Mouse (Mus musculus): ENCODE measurements around the gene Kcnb1. TPM values are rescaled to one million over a fixed set of nuclear protein-coding genes. Genes with fewer than 3 reads are reported as not detected.

Gene Kcnb1
- polyA plus RNA-seq, 1 experiment from 2014 or later: 1.5 TPM

DNA sequence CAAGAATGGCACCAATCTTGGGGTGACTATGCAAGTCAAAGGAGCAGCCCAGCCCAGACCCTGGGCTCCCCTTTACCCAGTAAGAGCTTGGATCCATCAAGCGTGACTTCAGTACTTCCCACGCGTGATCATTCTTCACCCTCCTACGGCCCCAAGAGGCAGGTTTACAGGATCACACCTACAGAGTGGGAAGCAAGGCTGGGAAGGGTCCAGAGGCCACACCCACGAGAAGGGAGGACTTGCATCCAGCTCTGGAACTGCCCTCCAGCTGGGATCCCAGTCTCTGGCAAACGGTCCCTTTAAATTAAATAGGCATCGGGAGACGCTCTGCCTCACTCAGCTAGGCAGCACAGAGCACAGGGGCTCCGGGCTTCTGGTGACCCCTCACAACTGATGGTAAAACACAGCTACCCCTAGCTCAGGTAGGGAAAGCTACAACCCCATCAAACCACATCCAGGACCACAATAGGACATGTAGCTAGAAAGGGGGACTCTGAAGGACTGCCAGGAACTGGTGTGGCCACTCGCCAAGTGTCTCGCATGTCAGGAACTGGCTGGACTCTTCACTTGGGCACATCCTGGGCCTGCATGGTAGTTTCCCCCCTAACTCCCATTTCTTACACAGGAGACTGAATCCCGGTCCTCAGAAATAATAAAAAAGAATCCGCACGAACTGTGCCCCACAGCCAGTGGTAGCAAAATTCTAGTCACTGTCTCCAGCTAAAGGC, 8.1 kb downstream of the Kcnb1 start:
- 81% methylated on average over 14 of the region's 14 CpGs for WGBS
- Histone ChIP-seq H3K9ac (no peak overlapping the region), H3K4me3 (replicated peaks) (no peak overlapping the region), H3K27me3 (replicated peaks) (0 out of 2 replicates have a peak, but pooled peaks cover 4% of the 10 kb centered on the region), H3K4me2 (no peak overlapping the region), H3K4me1 (no peaks in the 10 kb centered on the region), H3K36me3 (no peaks in the 10 kb centered on the region), H3K27ac (no peak overlapping the region), H3K9me3 (no peaks in the 10 kb centered on the region)
- ATAC-seq (ENCODE audit: insufficient read depth, low FRiP score, low read depth): no peak

- no peak overlapping the region for H3K9ac ChIP-seq
- no peaks in the 10 kb centered on the region for H3K27me3 ChIP-seq (replicated peaks)
- H3K36me3 ChIP-seq: no peaks in the 10 kb centered on the region
- H3K27ac ChIP-seq: no peak overlapping the region
- no peak overlapping the region for H3K4me3 ChIP-seq (replicated peaks)
- no peaks in the 10 kb centered on the region for H3K9me3 ChIP-seq
- ATAC-seq (ENCODE audit: insufficient read depth, low FRiP score, low read depth): no peak
- no peaks in the 10 kb centered on the region for H3K4me1 ChIP-seq
- H3K4me2 ChIP-seq: no peak overlapping the region
- 78% methylated on average over 8 of the region's 8 CpGs for WGBS
Observed at GRCm38 (mm10) chr2:167181096-167181495, 8.9 kb downstream of the Kcnb1 start.

GRCm38 (mm10) chr2:167179301-167179700, 10.7 kb downstream of the Kcnb1 start:
- H3K36me3 ChIP-seq: no peaks in the 10 kb centered on the region
- H3K27ac ChIP-seq: no peak overlapping the region
- no peaks in the 10 kb centered on the region for H3K27me3 ChIP-seq (replicated peaks)
- no peak overlapping the region for H3K9ac ChIP-seq
- H3K4me1 ChIP-seq: no peaks in the 10 kb centered on the region
- WGBS: 86% methylated on average over 10 of the region's 10 CpGs
- H3K9me3 ChIP-seq: no peaks in the 10 kb centered on the region
- H3K4me2 ChIP-seq: no peak overlapping the region
- no peak for ATAC-seq (ENCODE audit: insufficient read depth, low FRiP score, low read depth)
- no peak overlapping the region for H3K4me3 ChIP-seq (replicated peaks)

- Histone ChIP-seq H3K27me3 (replicated peaks) (no peaks in the 10 kb centered on the region), H3K9me3 (no peaks in the 10 kb centered on the region), H3K9ac (no peak overlapping the region), H3K4me3 (replicated peaks) (no peak overlapping the region), H3K4me1 (no peaks in the 10 kb centered on the region), H3K36me3 (no peaks in the 10 kb centered on the region), H3K4me2 (no peak overlapping the region), H3K27ac (no peak overlapping the region)
- no peak for ATAC-seq (ENCODE audit: insufficient read depth, low FRiP score, low read depth)
- 54% methylated on average over 10 of the region's 10 CpGs for WGBS
Observed at GRCm38 (mm10) chr2:167177231-167177641, 12.7 kb downstream of the Kcnb1 start.

GRCm38 (mm10) chr2:167175284-167175683, 14.7 kb downstream of the Kcnb1 start:
- 86% methylated on average over 6 of the region's 6 CpGs for WGBS

DNA sequence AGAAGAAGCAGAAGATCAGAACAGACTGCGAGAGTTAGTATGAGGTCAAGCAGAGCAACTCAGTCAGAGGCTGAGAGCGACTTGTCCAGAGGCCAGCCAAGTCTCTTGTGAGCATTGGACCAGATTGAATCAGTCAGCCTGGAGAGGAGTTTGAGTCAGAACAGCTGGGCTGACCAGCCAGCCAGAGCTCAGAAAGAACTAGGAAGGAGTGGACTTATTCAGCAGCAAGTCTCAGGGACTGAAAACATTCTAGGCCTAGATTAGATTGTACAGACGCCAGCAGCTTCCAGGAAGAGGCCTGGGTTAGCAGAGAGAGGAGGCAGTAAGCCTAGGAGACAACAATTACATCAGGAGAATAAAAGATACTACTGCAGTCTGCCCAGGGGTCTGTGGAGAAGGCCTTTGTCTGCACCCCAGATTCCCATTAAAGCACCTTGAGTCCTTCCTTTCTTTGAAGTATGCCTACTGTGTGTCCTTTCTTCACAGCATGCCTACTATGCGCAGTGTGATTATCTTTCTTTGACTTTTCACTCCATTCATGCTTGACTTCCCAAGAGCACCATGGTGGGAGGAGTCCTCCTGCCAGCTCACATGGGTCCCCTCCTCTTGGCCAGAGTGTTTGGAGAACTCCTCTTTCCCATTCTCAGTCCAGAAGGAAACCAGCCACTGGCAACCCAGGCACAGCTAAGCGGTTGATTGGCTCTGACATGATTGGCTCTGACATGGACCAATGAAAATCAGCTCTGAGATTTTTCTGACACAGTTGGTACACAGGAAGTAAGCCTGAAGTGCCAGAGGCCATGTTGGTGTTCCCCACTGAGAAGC, 16.7 kb downstream of the Kcnb1 start:
- H3K4me1 ChIP-seq: no peaks in the 10 kb centered on the region
- whole genome bisulfite sequencing: 58% methylated on average over 5 of the region's 5 CpGs
- H3K36me3 ChIP-seq: no peaks in the 10 kb centered on the region
- ATAC-seq (ENCODE audit: insufficient read depth, low FRiP score, low read depth): peak; percentile 59; the same call in 1 of the 2 replicates
- H3K9ac ChIP-seq: no peak overlapping the region
- H3K27me3 ChIP-seq (replicated peaks): no peaks in the 10 kb centered on the region
- no peak overlapping the region for H3K4me3 ChIP-seq (replicated peaks)
- H3K27ac ChIP-seq: peak overlapping the region; percentile 81
- no peak overlapping the region for H3K4me2 ChIP-seq
- no peaks in the 10 kb centered on the region for H3K9me3 ChIP-seq

More at GRCm38 (mm10) chr2:167175284-167175683, 14.7 kb downstream of the Kcnb1 start:
- ATAC-seq (ENCODE audit: insufficient read depth, low FRiP score, low read depth): no peak
- H3K9me3 ChIP-seq: no peaks in the 10 kb centered on the region
- H3K4me3 ChIP-seq (replicated peaks): no peak overlapping the region
- no peak overlapping the region for H3K4me2 ChIP-seq
- H3K9ac ChIP-seq: no peak overlapping the region
- H3K36me3 ChIP-seq: no peaks in the 10 kb centered on the region
- no peaks in the 10 kb centered on the region for H3K4me1 ChIP-seq
- no peaks in the 10 kb centered on the region for H3K27me3 ChIP-seq (replicated peaks)
- H3K27ac ChIP-seq: no peak overlapping the region

DNA sequence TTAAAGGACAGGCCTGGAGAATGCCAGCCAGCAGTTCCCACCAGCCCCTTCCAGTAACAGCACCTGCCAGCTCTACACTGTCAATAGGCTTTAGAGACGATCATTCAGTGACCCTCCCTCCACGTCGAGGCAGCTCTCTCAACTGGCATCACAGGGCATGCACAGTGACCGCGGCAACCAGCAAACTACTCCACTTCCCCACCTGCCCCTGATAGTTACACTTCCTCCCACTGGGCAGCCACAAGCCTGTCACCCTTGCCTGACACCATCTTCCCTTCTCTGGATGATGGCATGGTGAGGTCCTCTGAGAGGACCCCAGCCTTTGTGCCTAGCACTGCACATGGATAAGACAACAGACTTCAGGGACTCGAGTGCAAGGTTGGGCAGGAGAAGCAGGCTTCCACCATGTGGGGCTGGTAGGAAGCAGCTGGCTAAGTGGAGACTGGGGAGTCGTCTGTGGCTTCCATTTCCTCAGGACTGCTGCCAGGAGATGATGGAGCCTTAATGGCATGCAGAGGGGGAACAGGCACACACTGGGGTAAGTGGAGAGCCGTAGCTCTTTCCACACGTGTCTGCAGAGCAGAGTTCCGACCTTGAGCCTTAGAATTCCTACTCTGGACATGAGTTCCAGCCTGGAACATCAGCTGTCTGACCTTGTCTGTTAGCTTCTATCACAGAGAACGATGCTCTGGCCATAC, 22.3 kb downstream of the Kcnb1 start:
- ATAC-seq (ENCODE audit: insufficient read depth, low FRiP score, low read depth): peak; percentile 53; the same call in 1 of the 2 replicates
- no peak overlapping the region for H3K9ac ChIP-seq
- WGBS: 44% methylated on average over 11 of the region's 11 CpGs
- H3K4me2 ChIP-seq: no peak overlapping the region
- H3K36me3 ChIP-seq: no peaks in the 10 kb centered on the region
- H3K27me3 ChIP-seq (replicated peaks): no peaks in the 10 kb centered on the region
- H3K27ac ChIP-seq: no peak overlapping the region; the same call in 1 of the 2 replicates
- no peaks in the 10 kb centered on the region for H3K9me3 ChIP-seq
- no peak overlapping the region for H3K4me3 ChIP-seq (replicated peaks)
- peaks cover 6% of the 10 kb centered on the region; the same call in 1 of the 2 replicates for H3K4me1 ChIP-seq

DNA sequence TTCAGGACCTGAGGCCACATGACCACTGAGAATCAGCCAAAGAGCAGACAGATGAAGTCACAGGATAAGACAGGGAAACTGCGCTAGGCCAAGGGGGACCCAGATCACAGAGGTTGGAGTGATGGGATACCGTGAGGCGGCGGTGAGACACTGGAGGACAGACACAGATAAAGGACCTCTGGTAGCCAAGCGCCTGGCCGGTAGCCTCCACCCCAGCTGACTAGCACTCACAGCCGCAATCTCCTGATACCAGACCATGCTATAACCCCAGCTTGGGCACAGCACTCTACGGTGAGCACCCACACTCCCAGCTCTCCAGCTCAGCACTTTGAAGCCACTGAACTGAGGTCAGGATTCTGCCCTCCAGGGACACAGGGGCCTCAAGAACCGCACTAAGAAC, 26.4 kb downstream of the Kcnb1 start:
- no peak for ATAC-seq (ENCODE audit: insufficient read depth, low FRiP score, low read depth)
- 63% methylated on average over 9 of the region's 9 CpGs for WGBS

GRCm38 (mm10) chr2:167163134-167163533, 26.8 kb downstream of the Kcnb1 start:
- Histone ChIP-seq H3K27ac (0 out of 2 replicates have a peak overlapping the region, but pooled peaks have one; percentile 7), H3K4me1 (peaks cover 10% of the 10 kb centered on the region; the same call in 1 of the 2 replicates), H3K9me3 (no peaks in the 10 kb centered on the region), H3K27me3 (replicated peaks) (no peaks in the 10 kb centered on the region), H3K4me2 (no peak overlapping the region), H3K9ac (no peak overlapping the region), H3K4me3 (replicated peaks) (no peak overlapping the region), H3K36me3 (no peaks in the 10 kb centered on the region)
- 88% methylated on average over 10 of the region's 10 CpGs for WGBS
- no peak for ATAC-seq (ENCODE audit: insufficient read depth, low FRiP score, low read depth)

More for the DNA sequence above, 26.4 kb downstream of the Kcnb1 start:
- H3K36me3 ChIP-seq: no peaks in the 10 kb centered on the region
- no peaks in the 10 kb centered on the region for H3K9me3 ChIP-seq
- no peak overlapping the region for H3K4me3 ChIP-seq (replicated peaks)
- no peak overlapping the region for H3K27ac ChIP-seq
- H3K27me3 ChIP-seq (replicated peaks): no peaks in the 10 kb centered on the region
- no peak overlapping the region for H3K9ac ChIP-seq
- no peak overlapping the region for H3K4me2 ChIP-seq
- H3K4me1 ChIP-seq: peaks cover 10% of the 10 kb centered on the region; the same call in 1 of the 2 replicates

- Histone ChIP-seq H3K27ac (0 out of 2 replicates have a peak overlapping the region, but pooled peaks have one; percentile 7), H3K4me2 (no peak overlapping the region), H3K9me3 (no peaks in the 10 kb centered on the region), H3K4me1 (peaks cover 6% of the 10 kb centered on the region; the same call in 1 of the 2 replicates), H3K4me3 (replicated peaks) (no peak overlapping the region), H3K9ac (no peak overlapping the region), H3K27me3 (replicated peaks) (no peaks in the 10 kb centered on the region), H3K36me3 (no peaks in the 10 kb centered on the region)
- WGBS: 53% methylated on average over 10 of the region's 10 CpGs
- ATAC-seq (ENCODE audit: insufficient read depth, low FRiP score, low read depth): no peak
Observed at GRCm38 (mm10) chr2:167162516-167163021, 27.4 kb downstream of the Kcnb1 start.

DNA sequence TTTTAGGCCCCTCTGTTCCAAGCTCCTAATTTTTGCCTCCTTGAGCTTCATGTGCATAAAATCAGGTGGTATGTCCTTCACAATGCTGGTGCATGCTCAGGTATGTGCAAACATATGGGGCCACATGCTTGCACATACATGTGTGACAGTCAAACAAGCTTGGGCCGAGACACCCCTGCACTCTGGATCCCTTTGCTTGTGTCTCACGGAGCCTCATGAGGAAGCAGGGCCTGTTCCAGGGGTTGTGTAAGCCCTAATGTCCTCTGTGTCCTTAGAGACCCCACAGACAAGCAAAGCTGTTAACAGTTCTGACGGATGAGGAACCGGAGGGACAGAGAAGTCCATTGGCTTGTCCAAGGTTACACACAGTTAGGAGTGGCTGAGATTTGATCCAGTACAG, 30.2 kb downstream of the Kcnb1 start:
- no peak overlapping the region for H3K9ac ChIP-seq
- no peak overlapping the region for H3K4me2 ChIP-seq
- no peak for ATAC-seq (ENCODE audit: insufficient read depth, low FRiP score, low read depth)
- no peak overlapping the region for H3K4me3 ChIP-seq (replicated peaks)
- WGBS: 85% methylated on average over 4 of the region's 4 CpGs
- H3K27me3 ChIP-seq (replicated peaks): no peaks in the 10 kb centered on the region
- H3K36me3 ChIP-seq: no peaks in the 10 kb centered on the region
- H3K4me1 ChIP-seq: peaks cover 12% of the 10 kb centered on the region; the same call in 1 of the 2 replicates
- H3K27ac ChIP-seq: no peak overlapping the region
- no peaks in the 10 kb centered on the region for H3K9me3 ChIP-seq
